Mouse (Mus musculus): ENCODE data around the gene Maml3.

- no peak for TF ChIP-seq CTCF (IDR thresholded peaks at IDR 0.05; ENCODE audit: control insufficient read depth, insufficient read depth, insufficient read length)
- TF ChIP-seq MYOD1 (IDR thresholded peaks at IDR 0.05; ENCODE audit: control insufficient read depth, insufficient read length, low read depth): no peak
- TF ChIP-seq USF1 (IDR thresholded peaks at IDR 0.05; ENCODE audit: low read depth): no peak
- no peak for TF ChIP-seq MAX (IDR thresholded peaks at IDR 0.05)
- TF ChIP-seq FOSL1 (IDR thresholded peaks at IDR 0.05; ENCODE audit: insufficient read depth, low read length, poor library complexity, severe bottlenecking): no peak
- no peak for TF ChIP-seq CEBPB (IDR thresholded peaks at IDR 0.05; ENCODE audit: low read depth)
Measured at GRCm38 (mm10) chr3:51941781-51942180, 163.1 kb downstream of the Maml3 start.

Measured in C2C12 (cell line).